Mouse (Mus musculus) ES-E14 (cell line): ENCODE results near the gene Mrpl3.

Experiments
- CHD2 ChIP-seq: IDR thresholded peaks from 2 replicates; pipeline ENCODE4 v1.6.1; 2014; ENCODE audit warnings: mild to moderate bottlenecking, low read depth, low read length, inconsistent platforms
- HCFC1 ChIP-seq: IDR thresholded peaks from 2 replicates; pipeline ENCODE4 v1.6.1; 2012; ENCODE audit warnings: low read length, inconsistent platforms, borderline replicate concordance; ENCODE audit not compliant: insufficient read depth
- ZC3H11A ChIP-seq: IDR thresholded peaks from 2 replicates; pipeline ENCODE4 v1.6.1; 2012; ENCODE audit warnings: low read depth, mild to moderate bottlenecking, inconsistent platforms, low read length, borderline replicate concordance
- ZNF384 ChIP-seq: IDR thresholded peaks from 2 replicates; pipeline ENCODE4 v1.6.1; 2012; ENCODE audit warnings: low read depth, low read length, inconsistent platforms

GRCm38 (mm10) chr9:105049636-105050035 is 3.4 kb upstream of the Mrpl3 start:
- no peak for TF ChIP-seq ZC3H11A
- no peak for TF ChIP-seq HCFC1
- no peak for TF ChIP-seq CHD2
- TF ChIP-seq ZNF384, result no peak
